Mouse (Mus musculus): Measurements from ENCODE around the gene Lrrk2.

Gene Lrrk2

GRCm38 (mm10) chr15:91672645-91673568, at the start of gene Lrrk2:
Gene Lrrk2, plus strand, starts transcription at chr15:91673175.
- peak; percentile 76 for DNase-seq

DNA sequence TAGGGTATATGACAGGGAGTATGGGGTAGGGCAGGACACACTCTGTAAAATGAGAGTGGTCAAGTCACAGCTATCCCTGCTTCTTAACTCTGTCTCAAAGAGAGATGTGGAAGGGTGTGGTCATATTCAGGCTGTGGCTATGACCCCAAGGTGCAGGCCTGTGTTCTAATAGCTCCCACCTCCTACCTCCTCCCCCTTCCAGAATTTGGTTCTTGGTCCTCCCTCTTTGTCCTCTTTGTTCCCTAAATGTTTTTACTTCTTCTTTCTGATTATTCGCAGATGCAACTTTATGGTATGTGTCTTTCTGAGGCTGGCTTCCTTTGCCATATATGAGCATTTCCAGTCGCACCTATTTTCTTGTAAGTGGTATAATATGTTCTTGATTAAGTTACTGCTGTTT, 48.5 kb upstream of the Lrrk2 start:
- no peak for DNase-seq

GRCm38 (mm10) chr15:91629137-91629536, 43.8 kb upstream of the Lrrk2 start:
- no peak for DNase-seq

DNA sequence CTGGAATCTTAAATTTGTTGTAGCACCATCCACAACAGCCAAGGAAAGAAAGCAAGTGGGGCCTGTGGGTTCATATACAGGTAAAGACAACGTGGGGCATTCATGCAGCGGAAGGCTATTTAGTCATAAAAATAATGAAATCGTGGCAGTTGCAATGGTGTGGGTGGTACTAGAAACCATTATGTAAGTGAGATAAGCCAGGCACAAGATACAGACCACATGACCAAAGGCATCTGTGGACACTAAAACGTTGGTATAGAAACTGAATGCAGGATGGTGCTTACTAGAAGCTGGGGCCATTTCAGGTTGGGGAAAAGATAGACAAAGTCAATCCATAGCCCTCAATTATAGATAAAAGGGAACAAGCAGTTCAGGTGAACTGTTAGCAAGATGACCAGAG, 40.5 kb upstream of the Lrrk2 start:
- no peak for DNase-seq

GRCm38 (mm10) chr15:91633051-91633450, 39.9 kb upstream of the Lrrk2 start:
- DNase-seq, result no peak

- DNase-seq, result no peak
These were observed 39.2 kb upstream of the Lrrk2 start for GRCm38 (mm10) chr15:91633806-91634205.

DNA sequence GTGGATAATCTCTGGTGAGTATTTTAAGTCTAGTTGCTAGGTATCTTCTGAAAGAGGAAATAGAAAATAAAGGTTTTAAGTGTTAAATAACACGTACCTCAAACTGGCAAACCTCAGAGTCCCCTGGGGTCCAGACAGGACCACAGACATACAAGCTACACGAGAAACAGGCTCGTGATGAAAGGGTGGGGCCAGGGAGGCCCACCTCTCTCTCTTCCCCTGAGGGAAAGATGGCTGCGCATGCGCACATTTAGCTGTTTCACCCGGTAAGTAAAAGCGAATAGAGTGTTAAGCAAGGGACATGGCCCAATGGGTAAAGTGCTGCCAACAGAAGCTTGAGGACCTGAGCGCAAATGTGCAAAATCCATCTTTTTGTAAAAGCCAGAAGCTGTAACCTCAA, 38.7 kb upstream of the Lrrk2 start:
- no peak for DNase-seq

DNA sequence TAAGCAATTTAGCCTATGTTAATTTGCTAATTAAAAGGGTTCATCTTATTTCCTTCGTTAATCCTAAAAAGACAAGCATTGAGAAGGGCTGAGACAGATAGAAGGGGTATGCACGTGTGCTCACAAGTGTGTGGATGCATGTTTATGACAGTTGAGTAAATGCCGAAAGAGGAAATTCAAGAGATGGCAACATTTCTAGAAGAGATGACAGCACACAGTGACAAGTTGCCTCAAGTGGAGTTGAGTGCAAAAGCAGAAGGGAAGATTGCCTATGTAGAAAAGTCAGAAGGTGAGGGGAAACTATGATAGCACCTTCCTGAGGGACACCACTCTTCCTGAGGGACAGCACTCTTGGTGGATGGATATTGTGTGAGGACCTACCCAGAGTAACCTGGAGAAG, 31.3 kb upstream of the Lrrk2 start:
- no peak for DNase-seq

- DNase-seq, result no peak
These were observed 30.2 kb upstream of the Lrrk2 start for GRCm38 (mm10) chr15:91642682-91643306.

GRCm38 (mm10) chr15:91643632-91644348, 29.2 kb upstream of the Lrrk2 start:
- DNase-seq, result no peak

- DNase-seq, result no peak
These were observed 22.7 kb upstream of the Lrrk2 start for GRCm38 (mm10) chr15:91650270-91650669.

DNA sequence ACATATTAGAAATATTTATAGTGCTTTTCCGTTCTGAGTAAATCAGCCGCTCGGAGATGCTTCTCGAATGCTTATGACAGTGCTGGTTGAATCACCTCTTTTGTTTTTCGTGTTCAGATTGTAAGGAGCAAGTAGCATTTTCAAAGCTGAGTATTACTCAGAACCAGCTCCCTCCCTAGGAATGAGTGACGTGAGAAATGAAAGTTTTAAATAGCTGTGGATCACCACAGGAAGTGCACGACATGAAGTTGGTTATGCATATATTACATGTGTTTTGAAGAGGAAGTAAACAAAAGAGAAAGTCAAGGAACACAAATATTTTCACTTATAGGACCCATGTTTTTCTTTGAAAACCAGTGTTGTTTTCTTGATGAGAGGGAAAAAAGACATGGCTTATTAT, 21.5 kb upstream of the Lrrk2 start:
- DNase-seq, result no peak

GRCm38 (mm10) chr15:91658227-91658626, 14.7 kb upstream of the Lrrk2 start:
- DNase-seq, result no peak

GRCm38 (mm10) chr15:91660277-91661078, 12.5 kb upstream of the Lrrk2 start:
- DNase-seq, result no peak

DNA sequence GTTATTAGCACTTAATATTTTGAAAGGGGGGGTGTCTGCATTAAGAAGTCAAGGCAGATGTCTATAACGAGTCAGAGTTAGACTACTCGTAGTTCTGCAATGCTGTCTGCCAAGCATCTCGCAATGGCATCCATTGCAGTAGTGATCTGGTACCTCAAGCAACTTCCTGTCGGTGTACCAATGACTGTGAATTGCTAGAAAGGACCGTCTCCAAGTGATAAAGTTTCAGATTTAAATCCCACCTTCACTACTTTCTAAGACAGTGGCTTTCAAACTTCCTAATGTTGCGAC, 12.0 kb upstream of the Lrrk2 start:
- DNase-seq, result no peak

GRCm38 (mm10) chr15:91664586-91665132, 8.3 kb upstream of the Lrrk2 start:
- no peak for DNase-seq

GRCm38 (mm10) chr15:91665530-91665929, 7.4 kb upstream of the Lrrk2 start:
- no peak for DNase-seq

DNA sequence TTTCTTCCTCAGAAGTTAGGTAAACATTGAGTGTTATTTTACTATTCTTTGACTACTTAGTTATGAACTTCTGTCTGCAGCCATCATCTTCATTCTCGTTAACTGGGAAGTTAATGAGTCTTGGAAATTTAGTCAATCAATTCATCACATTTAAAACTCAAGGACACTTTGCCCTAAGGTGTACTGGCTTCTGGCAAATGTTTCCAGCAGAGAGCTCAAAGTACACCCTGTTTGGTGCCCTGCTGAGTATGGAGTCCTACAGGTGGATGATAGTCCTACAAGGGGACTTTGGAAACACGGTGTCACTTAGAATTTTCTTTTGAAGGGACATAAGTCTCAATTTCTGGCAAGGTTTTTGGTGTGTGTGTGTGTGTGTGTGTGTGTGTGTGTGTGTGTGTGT, 1.8 kb upstream of the Lrrk2 start:
- no peak for DNase-seq

DNA sequence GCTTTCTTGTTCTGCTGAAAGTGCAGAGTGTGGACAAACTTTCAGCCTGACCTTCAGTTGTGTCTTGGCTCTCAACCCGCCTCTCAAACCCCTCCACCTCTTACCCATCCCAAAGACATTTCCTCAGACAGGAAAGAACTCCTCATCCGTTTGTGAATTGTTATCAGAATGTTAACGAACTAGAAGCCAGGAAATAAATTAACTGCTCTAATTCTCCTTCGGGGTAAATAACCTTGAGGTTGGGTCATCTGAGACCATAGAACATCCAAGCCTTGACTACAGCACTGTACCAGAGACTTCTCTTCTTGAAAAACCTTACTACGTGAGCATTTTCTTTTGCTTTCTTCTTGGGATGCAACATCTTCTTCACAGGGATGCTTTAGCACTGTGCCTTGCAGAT, 988 bp upstream of the Lrrk2 start:
- no peak for DNase-seq

GRCm38 (mm10) chr15:91673569-91673905, 562 bp downstream of the Lrrk2 start:
- DNase-seq, result peak; percentile 42

GRCm38 (mm10) chr15:91680116-91680515, 7.1 kb downstream of the Lrrk2 start:
- no peak for DNase-seq

DNA sequence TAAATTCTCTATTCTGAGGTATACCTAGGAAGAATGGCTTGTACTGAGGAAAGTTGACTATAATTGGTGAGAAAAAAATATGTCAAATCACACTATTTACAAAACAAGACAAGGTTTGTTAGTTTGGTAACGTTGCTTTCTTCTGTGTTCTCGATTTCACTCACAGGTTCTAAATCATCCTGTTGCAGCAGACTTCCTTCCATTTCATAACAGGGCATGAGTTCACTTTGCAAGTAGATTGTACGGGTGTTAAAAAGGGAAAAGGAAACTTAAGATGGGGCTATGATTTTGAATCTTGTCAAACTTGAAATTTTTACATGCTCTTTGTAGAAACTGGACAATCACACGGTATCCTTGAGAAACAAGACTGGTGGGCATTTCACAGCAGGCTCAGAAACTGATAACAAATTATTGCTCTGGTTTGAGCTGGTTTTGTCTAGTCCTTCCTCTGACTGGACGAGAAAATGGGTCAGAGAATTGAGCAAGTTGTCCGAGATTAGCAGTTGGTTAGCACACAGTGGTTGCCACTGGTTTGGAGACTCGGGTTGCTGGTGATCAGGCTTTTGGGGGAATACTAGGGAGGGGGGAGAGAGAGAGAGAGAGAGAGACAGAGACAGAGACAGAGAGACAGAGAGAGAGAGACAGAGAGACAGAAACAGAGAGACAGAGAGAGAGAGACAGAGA, 13.0 kb downstream of the Lrrk2 start:
- no peak for DNase-seq
